Mouse (Mus musculus) intestine, embryonic 14.5 days (tissue): ENCODE measurements around the gene Ykt6. TPM values are rescaled to one million over a fixed set of nuclear protein-coding genes. Genes with fewer than 3 reads are reported as not detected.

ENCODE experiments used
- ATAC-seq: fragments of 200-750 bp; cut with Nextera tagmentation; replicated peaks from 2 replicates; pipeline ENCODE4 v1.8.0; 2017; ENCODE audit warnings: low read depth, moderate number of reproducible peaks, moderate TSS enrichment, moderate library complexity; ENCODE audit not compliant: low FRiP score, low TSS enrichment
- DNase-seq: peaks from one replicate; pipeline ENCODE4 v3.0.0-alpha.2; 2018; ENCODE audit warnings: low spot score
- H3K27ac ChIP-seq: fragments of 300-500 bp; sonication (generic); 2 replicates; pipeline ENCODE4 v1.5.1; 2014; ENCODE audit warnings: low read depth, mild to moderate bottlenecking, control low read depth
- H3K27me3 ChIP-seq: fragments of 300-500 bp; sonication (generic); replicated peaks from 2 replicates; pipeline ENCODE4 v1.6.1; 2014; ENCODE audit warnings: low read length, control low read depth; ENCODE audit not compliant: control insufficient read depth, insufficient read depth
- H3K36me3 ChIP-seq: fragments of 300-500 bp; sonication (generic); 2 replicates; pipeline ENCODE4 v1.6.1; 2014; ENCODE audit warnings: low read length, control low read depth; ENCODE audit not compliant: control insufficient read depth, insufficient read depth
- H3K4me1 ChIP-seq: fragments of 300-500 bp; sonication (generic); replicated peaks from 2 replicates; pipeline ENCODE4 v1.6.1; 2014; ENCODE audit warnings: low read length, control low read depth, mixed read lengths; ENCODE audit not compliant: control insufficient read depth, insufficient read depth
- H3K4me2 ChIP-seq: fragments of 300-500 bp; sonication (generic); 2 replicates; pipeline ENCODE4 v1.6.1; 2014; ENCODE audit warnings: low read length
- H3K4me3 ChIP-seq: fragments of 300-500 bp; sonication (generic); 2 replicates; pipeline ENCODE4 v1.5.1; 2014; ENCODE audit warnings: low read depth, low read length, control low read depth, mixed read lengths
- H3K9ac ChIP-seq: fragments of 300-500 bp; sonication (generic); 2 replicates; pipeline ENCODE4 v1.6.1; 2014; ENCODE audit warnings: mild to moderate bottlenecking, low read length
- H3K9me3 ChIP-seq: fragments of 300-500 bp; sonication (generic); 2 replicates; pipeline ENCODE4 v1.6.1; 2016; ENCODE audit warnings: low read length, control low read depth; ENCODE audit not compliant: control insufficient read depth
- WGBS: fragments of 180-500 bp; shearing (Covaris S2); extraction: QIAGEN DNeasy Blood & Tissue Kit; methylation state at CpG from one replicate; pipeline ENCODE4 v1.1.7; 2014; 5-methylcytosine and 5-hydroxymethylcytosine counted together
- polyA plus RNA-seq: library from polyadenylated mRNA; unstranded; fragments of >200 nt; fragmentation: Nextera tagmentation; extraction: Ambion mirVana; gene quantifications from 2 replicates; pipeline ENCODE4 v1.2.1, GENCODE M21; 2014

Ykt6 gene
- polyA plus RNA-seq, 1 experiment from 2014 or later: 23.0 TPM

GRCm38 (mm10) chr11:5953130-5953765 lies 2.2 kb upstream of the Ykt6 start:
- DNase-seq: no peak
- no peak for ATAC-seq
- H3K9ac ChIP-seq: no peak overlapping the region
- WGBS: 37% methylated on average over 8 of the region's 8 CpGs
- no peak overlapping the region for H3K4me2 ChIP-seq
- H3K27ac ChIP-seq: no peak overlapping the region
- H3K27me3 ChIP-seq: no peaks in the 10 kb centered on the region
- no peaks in the 10 kb centered on the region for H3K36me3 ChIP-seq
- peaks cover 12% of the 10 kb centered on the region for H3K4me1 ChIP-seq
- H3K9me3 ChIP-seq: no peaks in the 10 kb centered on the region
- H3K4me3 ChIP-seq: no peak overlapping the region

DNA sequence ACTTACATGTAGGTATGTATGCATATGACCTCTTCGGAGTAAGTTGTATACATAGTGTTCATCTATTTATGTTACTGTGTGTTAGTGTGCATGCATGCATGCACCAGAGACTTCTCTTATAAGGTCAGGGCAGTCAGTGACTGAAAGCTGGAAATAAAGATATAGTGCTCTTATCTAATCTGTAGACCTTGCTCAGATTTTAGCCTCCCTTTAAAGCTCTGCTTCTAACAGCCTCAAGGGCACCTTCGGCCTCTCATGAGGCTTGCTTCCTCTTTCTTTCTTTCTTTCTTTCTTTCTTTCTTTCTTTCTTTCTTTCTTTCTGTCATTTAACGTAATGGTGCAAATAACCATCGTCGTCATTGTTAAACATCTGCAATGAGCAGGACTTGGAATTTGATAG lies 1.1 kb upstream of the Ykt6 start:
- peaks cover 1% of the 10 kb centered on the region; the same call in 1 of the 2 replicates for H3K36me3 ChIP-seq
- H3K4me1 ChIP-seq: peaks cover 11% of the 10 kb centered on the region
- H3K27me3 ChIP-seq: no peaks in the 10 kb centered on the region
- H3K9me3 ChIP-seq: no peaks in the 10 kb centered on the region
- no peak for ATAC-seq
- DNase-seq: no peak
- peak overlapping the region; percentile 90; the same call in 1 of the 2 replicates for H3K27ac ChIP-seq
- H3K4me3 ChIP-seq: no peak overlapping the region
- 66% methylated on average over 5 of the region's 5 CpGs for WGBS
- no peak overlapping the region for H3K9ac ChIP-seq
- H3K4me2 ChIP-seq: peak overlapping the region; percentile 96

GRCm38 (mm10) chr11:5954965-5955504 lies 458 bp upstream of the Ykt6 start:
- peaks cover 11% of the 10 kb centered on the region for H3K4me1 ChIP-seq

DNA sequence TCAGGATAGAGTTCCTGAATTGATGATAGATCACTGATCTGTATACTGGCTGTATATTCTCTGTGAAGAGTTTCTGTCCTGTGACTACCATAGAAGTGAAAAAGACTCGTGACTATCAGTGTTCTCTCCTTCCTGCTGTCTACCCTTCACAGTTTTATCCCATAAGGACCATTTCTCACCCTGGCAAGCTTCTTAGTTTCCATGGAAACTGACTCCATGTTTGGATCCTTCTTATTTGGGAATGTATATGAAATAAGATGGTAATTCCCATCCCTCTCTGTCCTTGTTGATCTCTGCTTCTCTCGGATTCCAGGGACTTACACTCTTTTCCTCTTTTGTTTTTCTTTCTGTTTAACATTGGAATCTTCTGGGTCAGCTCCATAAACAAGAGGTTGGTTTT lies 4.6 kb downstream of the Ykt6 start:
- no peak overlapping the region for H3K4me3 ChIP-seq
- DNase-seq (no peak), ATAC-seq (no peak)
- no peak overlapping the region for H3K27ac ChIP-seq
- H3K4me2 ChIP-seq: no peak overlapping the region
- no peaks in the 10 kb centered on the region for H3K27me3 ChIP-seq
- H3K4me1 ChIP-seq: peaks cover 7% of the 10 kb centered on the region; the same call in 1 of the 2 replicates
- H3K36me3 ChIP-seq: peaks cover 53% of the 10 kb centered on the region
- no peak overlapping the region for H3K9ac ChIP-seq
- WGBS: 79% methylated on average over 2 of the region's 2 CpGs
- H3K9me3 ChIP-seq: no peaks in the 10 kb centered on the region

More at GRCm38 (mm10) chr11:5954965-5955504, 458 bp upstream of the Ykt6 start:
- ATAC-seq: peak; percentile 71
- DNase-seq: no peak
- Histone ChIP-seq H3K36me3 (peaks cover 5% of the 10 kb centered on the region; the same call in 1 of the 2 replicates), H3K9me3 (no peaks in the 10 kb centered on the region), H3K4me2 (peak overlapping the region; percentile 96), H3K4me3 (peak overlapping the region; percentile 83), H3K27ac (peak overlapping the region; percentile 90), H3K9ac (peak overlapping the region; percentile 89), H3K27me3 (no peaks in the 10 kb centered on the region)
- WGBS: 7% methylated on average over 7 of the region's 7 CpGs

DNA sequence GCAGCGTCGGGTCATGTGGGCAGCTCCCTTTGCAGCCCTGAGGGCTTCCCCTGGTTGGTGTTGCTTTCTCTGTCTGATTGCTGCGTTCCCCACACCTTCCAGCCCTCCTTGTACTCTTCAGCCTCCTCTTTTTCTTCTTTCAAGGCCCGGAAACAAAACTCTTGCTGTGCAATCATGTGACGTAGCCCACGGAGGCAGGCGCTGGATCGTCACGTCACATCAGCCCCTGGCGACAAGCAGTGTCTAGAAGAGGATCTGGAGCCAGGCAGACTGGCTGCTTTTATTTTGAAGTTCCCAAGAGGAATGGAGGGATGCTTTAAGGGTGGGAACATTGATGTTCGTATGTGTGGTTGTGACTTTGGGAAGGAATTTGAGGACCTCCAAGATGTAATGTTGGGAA lies 10.4 kb downstream of the Ykt6 start:
- H3K4me1 ChIP-seq: no peaks in the 10 kb centered on the region
- 85% methylated on average over 11 of the region's 11 CpGs for WGBS
- no peak for ATAC-seq

DNA sequence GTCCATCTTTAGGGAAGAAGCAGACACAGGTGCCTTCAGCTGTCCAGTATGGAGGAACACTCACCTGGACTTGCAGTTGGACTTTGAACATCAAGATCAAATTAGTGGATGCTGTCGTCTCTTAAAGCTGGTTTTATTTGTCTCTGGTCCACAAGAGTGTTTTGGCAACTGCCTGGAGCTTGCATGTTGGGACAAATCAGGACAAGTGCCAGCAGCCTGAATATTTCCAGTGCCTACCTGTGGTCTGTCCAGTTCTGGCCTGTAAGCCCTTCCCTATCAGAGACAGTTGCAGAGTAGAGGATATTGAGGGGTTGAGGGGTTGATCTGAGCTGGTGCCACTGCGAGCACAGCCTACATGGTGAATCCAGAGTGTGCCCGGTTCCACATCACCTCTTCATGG lies 11.3 kb downstream of the Ykt6 start:
- no peak for ATAC-seq
- 89% methylated on average over 3 of the region's 3 CpGs for WGBS
- Histone ChIP-seq H3K27ac (no peak overlapping the region), H3K4me1 (no peaks in the 10 kb centered on the region), H3K4me3 (no peak overlapping the region), H3K27me3 (no peaks in the 10 kb centered on the region), H3K36me3 (peaks cover 77% of the 10 kb centered on the region), H3K4me2 (no peak overlapping the region), H3K9me3 (no peaks in the 10 kb centered on the region), H3K9ac (no peak overlapping the region)
- DNase-seq: no peak

More for the DNA sequence above, 10.4 kb downstream of the Ykt6 start:
- H3K36me3 ChIP-seq: peaks cover 85% of the 10 kb centered on the region
- no peak overlapping the region for H3K27ac ChIP-seq
- no peaks in the 10 kb centered on the region for H3K27me3 ChIP-seq
- no peak overlapping the region for H3K9ac ChIP-seq
- no peak overlapping the region for H3K4me2 ChIP-seq
- H3K9me3 ChIP-seq: no peaks in the 10 kb centered on the region
- DNase-seq: no peak
- H3K4me3 ChIP-seq: no peak overlapping the region

- Histone ChIP-seq H3K4me1 (peaks cover 7% of the 10 kb centered on the region; the same call in 1 of the 2 replicates), H3K4me2 (no peak overlapping the region), H3K9me3 (no peaks in the 10 kb centered on the region), H3K4me3 (no peak overlapping the region), H3K9ac (no peak overlapping the region), H3K36me3 (peaks cover 62% of the 10 kb centered on the region), H3K27me3 (no peaks in the 10 kb centered on the region), H3K27ac (no peak overlapping the region)
- DNase-seq: no peak
- no peak for ATAC-seq
- 73% methylated on average over 6 of the region's 6 CpGs for WGBS
Observed at GRCm38 (mm10) chr11:5968223-5968622, 12.7 kb downstream of the Ykt6 start.

DNA sequence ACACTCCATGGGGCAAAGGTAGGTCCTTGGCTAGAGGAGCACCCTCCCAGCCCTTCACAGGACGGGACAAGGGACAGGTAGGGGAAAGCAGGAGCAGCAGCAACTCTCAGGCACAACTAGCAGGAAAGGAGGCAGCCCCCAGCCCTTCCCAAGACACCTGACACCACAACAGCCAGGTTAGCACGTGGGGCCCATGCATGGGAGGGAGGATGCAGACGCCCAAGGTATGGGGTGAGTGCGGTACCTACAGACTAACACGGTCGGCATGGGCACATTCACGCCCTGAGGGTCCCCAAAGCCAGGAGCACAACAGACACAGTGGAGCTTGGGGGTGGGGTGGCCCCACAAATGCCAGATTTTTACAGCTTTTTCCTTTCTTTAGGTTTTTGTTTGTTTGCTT lies 15.7 kb downstream of the Ykt6 start:
- WGBS: 44% methylated on average over 7 of the region's 7 CpGs
- H3K4me3 ChIP-seq: no peak overlapping the region
- H3K36me3 ChIP-seq: peaks cover 35% of the 10 kb centered on the region
- peaks cover 10% of the 10 kb centered on the region; the same call in 1 of the 2 replicates for H3K4me1 ChIP-seq
- no peak overlapping the region for H3K27ac ChIP-seq
- no peaks in the 10 kb centered on the region for H3K27me3 ChIP-seq
- no peaks in the 10 kb centered on the region for H3K9me3 ChIP-seq
- 0 out of 2 replicates have a peak overlapping the region, but pooled peaks have one; percentile 11 for H3K4me2 ChIP-seq
- ATAC-seq (no peak), DNase-seq (no peak)
- H3K9ac ChIP-seq: no peak overlapping the region

GRCm38 (mm10) chr11:5973151-5973550 lies 17.7 kb downstream of the Ykt6 start:
- Histone ChIP-seq H3K27ac (no peak overlapping the region), H3K4me2 (0 out of 2 replicates have a peak overlapping the region, but pooled peaks have one; percentile 9), H3K9me3 (no peaks in the 10 kb centered on the region), H3K4me3 (no peak overlapping the region), H3K27me3 (no peaks in the 10 kb centered on the region), H3K9ac (no peak overlapping the region), H3K36me3 (peaks cover 18% of the 10 kb centered on the region), H3K4me1 (peaks cover 10% of the 10 kb centered on the region; the same call in 1 of the 2 replicates)
- DNase-seq (no peak), ATAC-seq (no peak)
- 27% methylated on average over 7 of the region's 7 CpGs for WGBS
